In genomic region chr16:91729821-91730441, GRCm38 (mm10) we compare ENCODE assay signal across 8 mouse cellular contexts. TPM values are rescaled to one million over a fixed set of nuclear protein-coding genes. Genes with fewer than 3 reads are reported as not detected.
DNase-seq lines count a peak whose midpoint lies in the region; ATAC-seq and TF ChIP-seq lines count a peak whose summit lies in the region.

No protein-coding gene starts in this region.

- peaks cover 5% of the 10 kb centered on the region; the same call in 1 of the 2 replicates for H3K36me3 ChIP-seq in intestine, postnatal 0 days (ENCODE audit: control insufficient read depth, insufficient read depth)
- no peaks in the 10 kb centered on the region for H3K36me3 ChIP-seq in lung, embryonic 15.5 days

- H3K4me3 ChIP-seq in cerebellum, adult 2 months (replicated peaks; ENCODE audit: insufficient read depth, low read depth, low read length): peak overlapping the region; percentile 83
- H3K4me3 ChIP-seq in intestine, postnatal 0 days (ENCODE audit: low read depth, low read length): peak overlapping the region; percentile 88
- peak overlapping the region; percentile 94 for H3K4me3 ChIP-seq in lung, embryonic 15.5 days

- peak overlapping the region; percentile 93 for H3K4me2 ChIP-seq in intestine, postnatal 0 days (replicated peaks; ENCODE audit: low read depth)
- peak overlapping the region; percentile 64 for H3K4me2 ChIP-seq in lung, embryonic 15.5 days

- peak overlapping the region; percentile 78 for H3K9ac ChIP-seq in intestine, postnatal 0 days (ENCODE audit: low read depth, low read length)
- H3K9ac ChIP-seq in lung, embryonic 15.5 days: peak overlapping the region; percentile 82

- H3K4me1 ChIP-seq in cerebellum, adult 2 months (ENCODE audit: control insufficient read depth, insufficient read depth, low read length): peaks cover 18% of the 10 kb centered on the region
- no peaks in the 10 kb centered on the region for H3K4me1 ChIP-seq in intestine, postnatal 0 days (replicated peaks; ENCODE audit: control insufficient read depth, insufficient read depth, low read length)
- H3K4me1 ChIP-seq in lung, embryonic 15.5 days: peaks cover 27% of the 10 kb centered on the region

- TF ChIP-seq CTCF in cerebellum, adult 2 months (IDR thresholded peaks at IDR 0.05; ENCODE audit: borderline replicate concordance, insufficient read depth, low read depth, low read length): no peak
- no peak for TF ChIP-seq CTCF in intestine, postnatal 0 days (IDR thresholded peaks at IDR 0.05; ENCODE audit: low read depth)

- H3K27me3 ChIP-seq in cerebellum, adult 2 months (ENCODE audit: control insufficient read depth, insufficient read depth, low read length): no peaks in the 10 kb centered on the region
- no peaks in the 10 kb centered on the region for H3K27me3 ChIP-seq in intestine, postnatal 0 days (replicated peaks; ENCODE audit: control insufficient read depth, insufficient read depth, low read length)
- H3K27me3 ChIP-seq in lung, embryonic 15.5 days: no peaks in the 10 kb centered on the region

- peak; percentile 46 for DNase-seq in urinary bladder, adult 2 months (ENCODE audit: low spot score)
- DNase-seq in urinary bladder, postnatal 10 days (ENCODE audit: low spot score): no peak
- DNase-seq in cerebellum, adult 2 months: peak; percentile 63 to 70
- peak; percentile 17 to 33 for DNase-seq in gastrocnemius, adult 8-10 months (ENCODE audit: low spot score in 2 of 2)
- peak; percentile 24 for DNase-seq in retina, postnatal 7 days (ENCODE audit: low read depth, low spot score)

- peak overlapping the region; percentile 71 for H3K27ac ChIP-seq in cerebellum, adult 2 months (ENCODE audit: insufficient read depth, low read length)
- H3K27ac ChIP-seq in intestine, postnatal 0 days (ENCODE audit: low read depth, low read length): peak overlapping the region; percentile 78
- H3K27ac ChIP-seq in lung, embryonic 15.5 days: peak overlapping the region; percentile 88

- under 1% methylated on average over 43 of the region's 44 CpGs for WGBS in cerebellum, adult 2 months
- WGBS in intestine, postnatal 0 days: under 1% methylated on average over 24 of the region's 44 CpGs
- under 1% methylated on average over 43 of the region's 44 CpGs for WGBS in lung, embryonic 15.5 days

- ATAC-seq in intestine, postnatal 0 days: no peak
- peak; percentile 3; the same call in 1 of the 2 replicates for ATAC-seq in lung, embryonic 15.5 days (ENCODE audit: borderline replicate concordance, extremely low read depth, low FRiP score, low TSS enrichment)
- ATAC-seq in megakaryocyte-erythroid progenitor cell, adult 5-6 weeks (replicated peaks; ENCODE audit: low FRiP score, low TSS enrichment, poor library complexity, severe bottlenecking): no peak

- TF ChIP-seq POLR2A in cerebellum, adult 2 months (IDR thresholded peaks at IDR 0.05; ENCODE audit: borderline replicate concordance, insufficient read depth, low read length): no peak

- no peaks in the 10 kb centered on the region for H3K9me3 ChIP-seq in intestine, postnatal 0 days (ENCODE audit: control insufficient read depth)
- H3K9me3 ChIP-seq in lung, embryonic 15.5 days: no peaks in the 10 kb centered on the region

RNA-seq across cellular contexts. Expression of gene Itsn1, which starts 0.8 kb away (rescaled TPM):
- 26.0 and 35.3 TPM in 2 replicates for polyA plus RNA-seq in urinary bladder, adult 2 months (2012; rRNA removed)
- polyA plus RNA-seq in cerebellum, adult 2 months (2012; rRNA removed): 67.3 and 68.7 TPM in 2 replicates
- total RNA-seq in gastrocnemius, adult 8-10 months (2022): 10 to 100 TPM; 64.0 to 77.0 (median 70.7) TPM
- 6.2 and 6.5 TPM in 2 replicates for polyA plus RNA-seq in intestine, postnatal 0 days (2015; fragmentation: Nextera tagmentation; extraction: Ambion mirVana)
- polyA plus RNA-seq in lung, embryonic 15.5 days (2015; fragmentation: Nextera tagmentation; extraction: Ambion mirVana): 19.5 and 20.3 TPM in 2 replicates
- 24.0 and 27.8 TPM in 2 replicates for total RNA-seq in megakaryocyte-erythroid progenitor cell, adult 5-6 weeks (2014; fragmentation: Nextera tagmentation)
- 6.8 and 28.4 TPM in 2 replicates for total RNA-seq in megakaryocyte-erythroid progenitor cell, adult 5-6 weeks (2017)

RNA-seq across cellular contexts. Expression of gene Cryzl1, which starts 1.2 kb away (rescaled TPM):
- 53.7 and 66.1 TPM in 2 replicates for polyA plus RNA-seq in urinary bladder, adult 2 months (2012; rRNA removed)
- polyA plus RNA-seq in cerebellum, adult 2 months (2012; rRNA removed): 104 and 114 TPM in 2 replicates
- total RNA-seq in gastrocnemius, adult 8-10 months (2022): 10 to 100 TPM; 13.2 to 19.2 (median 15.8) TPM
- 36.3 and 42.2 TPM in 2 replicates for polyA plus RNA-seq in intestine, postnatal 0 days (2015; fragmentation: Nextera tagmentation; extraction: Ambion mirVana)
- 71.4 and 74.6 TPM in 2 replicates for polyA plus RNA-seq in lung, embryonic 15.5 days (2015; fragmentation: Nextera tagmentation; extraction: Ambion mirVana)
- 33.7 and 72.0 TPM in 2 replicates for total RNA-seq in megakaryocyte-erythroid progenitor cell, adult 5-6 weeks (2014; fragmentation: Nextera tagmentation)
- total RNA-seq in megakaryocyte-erythroid progenitor cell, adult 5-6 weeks (2017): 33.2 and 69.5 TPM in 2 replicates

RNA-seq across cellular contexts. Expression of gene Donson, which starts 41.4 kb away (rescaled TPM):
- polyA plus RNA-seq in urinary bladder, adult 2 months (2012; rRNA removed): 7.6 and 13.6 TPM in 2 replicates
- 28.0 and 29.6 TPM in 2 replicates for polyA plus RNA-seq in cerebellum, adult 2 months (2012; rRNA removed)
- 1 to 10 TPM in 1 of 4 experiments, under 1 TPM in 3; 0.49 to 1.0 (median 0.60) TPM for total RNA-seq in gastrocnemius, adult 8-10 months (2022)
- 6.2 and 6.7 TPM in 2 replicates for polyA plus RNA-seq in intestine, postnatal 0 days (2015; fragmentation: Nextera tagmentation; extraction: Ambion mirVana)
- polyA plus RNA-seq in lung, embryonic 15.5 days (2015; fragmentation: Nextera tagmentation; extraction: Ambion mirVana): 25.4 and 26.2 TPM in 2 replicates
- 20.7 and 28.4 TPM in 2 replicates for total RNA-seq in megakaryocyte-erythroid progenitor cell, adult 5-6 weeks (2014; fragmentation: Nextera tagmentation)
- 44.6 and 49.3 TPM in 2 replicates for total RNA-seq in megakaryocyte-erythroid progenitor cell, adult 5-6 weeks (2017)
